Comparison of ENCODE assay signal across 1 mouse cellular context in genomic region chr19:8930117-8930516, GRCm38 (mm10).
TF ChIP-seq lines count a peak whose summit lies in the region.

No protein-coding gene starts in this region.

TF ChIP-seq in CH12.LX, 34 proteins besides CTCF, POLR2A, EP300 and RAD21:
- no peak for TF ChIP-seq MAZ (IDR thresholded peaks at IDR 0.05; ENCODE audit: low read depth, low read length)
- no peak for TF ChIP-seq ZC3H11A (IDR thresholded peaks at IDR 0.05; ENCODE audit: low read depth, low read length)
- TF ChIP-seq PAX5 (IDR thresholded peaks at IDR 0.05; ENCODE audit: low read length) = no peak
- TF ChIP-seq TBP (conservative IDR thresholded peaks at IDR 0.05; ENCODE audit: low read depth, low read length) = no peak
TF ChIP-seq in CH12.LX: peak in this region for 0.
